Mouse (Mus musculus): ENCODE results near the gene Dap3. TPM values are rescaled to one million over a fixed set of nuclear protein-coding genes. Genes with fewer than 3 reads are reported as not detected.

Gene Dap3
- polyA plus RNA-seq, 1 experiment from 2014 or later = 147 TPM

- no peak for ATAC-seq
- peak overlapping the region; percentile 90 for H3K4me3 ChIP-seq (ENCODE audit: low read depth, low read length)
- peak overlapping the region; percentile 94 for H3K9ac ChIP-seq (ENCODE audit: low read length)
- DNase-seq (ENCODE audit: low spot score) = no peak
- peak overlapping the region; percentile 99 for H3K27ac ChIP-seq (ENCODE audit: low read depth, low read length)
- peak overlapping the region; percentile 57 for H3K4me2 ChIP-seq (ENCODE audit: low read length)
- H3K27me3 ChIP-seq (replicated peaks; ENCODE audit: control insufficient read depth, insufficient read depth, low read length) = no peaks in the 10 kb centered on the region
- WGBS = 2% methylated on average over 5 of the region's 5 CpGs
- H3K4me1 ChIP-seq (ENCODE audit: control insufficient read depth, insufficient read depth, low read length) = peaks cover 12% of the 10 kb centered on the region
- no peaks in the 10 kb centered on the region for H3K9me3 ChIP-seq (replicated peaks; ENCODE audit: control insufficient read depth, low read length)
- H3K36me3 ChIP-seq (ENCODE audit: control insufficient read depth, insufficient read depth, low read length) = no peaks in the 10 kb centered on the region
Measured at GRCm38 (mm10) chr3:88951327-88951800, 383 bp upstream of the Dap3 start.

- under 1% methylated on average over 62 of the region's 92 CpGs for WGBS
- peak; percentile 91 for ATAC-seq
Measured at GRCm38 (mm10) chr3:88949786-88950575, 1.0 kb downstream of the Dap3 start.

DNA sequence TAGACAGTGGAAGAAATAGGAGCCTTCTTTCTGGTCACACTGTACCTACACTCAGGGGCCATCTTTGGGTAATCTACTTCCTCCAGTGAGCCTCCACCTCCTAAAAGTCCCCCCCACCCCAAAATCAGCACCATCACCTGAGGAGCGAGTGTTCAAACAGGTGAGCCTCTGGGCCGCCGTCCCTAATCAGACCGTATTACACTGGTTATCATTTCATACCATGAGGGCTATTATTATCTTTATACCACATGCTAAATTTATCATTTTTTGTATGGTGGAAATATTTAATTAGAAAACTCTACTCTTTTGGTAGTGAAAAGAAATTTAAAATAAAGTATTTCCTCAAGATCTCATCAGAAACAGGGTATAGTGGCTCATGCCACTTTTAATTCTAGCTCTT, 6.9 kb downstream of the Dap3 start:
- DNase-seq (ENCODE audit: low spot score) (no peak), ATAC-seq (no peak)
- Histone ChIP-seq H3K4me2 (ENCODE audit: low read length) (no peak overlapping the region), H3K4me1 (ENCODE audit: control insufficient read depth, insufficient read depth, low read length) (peaks cover 9% of the 10 kb centered on the region; the same call in 1 of the 2 replicates), H3K4me3 (ENCODE audit: low read depth, low read length) (no peak overlapping the region), H3K36me3 (ENCODE audit: control insufficient read depth, insufficient read depth, low read length) (peaks cover 24% of the 10 kb centered on the region), H3K9me3 (replicated peaks; ENCODE audit: control insufficient read depth, low read length) (no peaks in the 10 kb centered on the region), H3K27me3 (replicated peaks; ENCODE audit: control insufficient read depth, insufficient read depth, low read length) (no peaks in the 10 kb centered on the region), H3K27ac (ENCODE audit: low read depth, low read length) (no peak overlapping the region), H3K9ac (ENCODE audit: low read length) (no peak overlapping the region)
- 96% methylated on average over 4 of the region's 4 CpGs for WGBS

More at GRCm38 (mm10) chr3:88949786-88950575, 1.0 kb downstream of the Dap3 start:
- Histone ChIP-seq H3K9me3 (replicated peaks; ENCODE audit: control insufficient read depth, low read length) (no peaks in the 10 kb centered on the region), H3K9ac (ENCODE audit: low read length) (peak overlapping the region; percentile 94), H3K36me3 (ENCODE audit: control insufficient read depth, insufficient read depth, low read length) (no peaks in the 10 kb centered on the region), H3K4me2 (ENCODE audit: low read length) (peak overlapping the region; percentile 57), H3K27me3 (replicated peaks; ENCODE audit: control insufficient read depth, insufficient read depth, low read length) (no peaks in the 10 kb centered on the region), H3K4me1 (ENCODE audit: control insufficient read depth, insufficient read depth, low read length) (peaks cover 12% of the 10 kb centered on the region), H3K27ac (ENCODE audit: low read depth, low read length) (peak overlapping the region; percentile 99), H3K4me3 (ENCODE audit: low read depth, low read length) (peak overlapping the region; percentile 90)
- peak; percentile 97 for DNase-seq (ENCODE audit: low spot score)

DNA sequence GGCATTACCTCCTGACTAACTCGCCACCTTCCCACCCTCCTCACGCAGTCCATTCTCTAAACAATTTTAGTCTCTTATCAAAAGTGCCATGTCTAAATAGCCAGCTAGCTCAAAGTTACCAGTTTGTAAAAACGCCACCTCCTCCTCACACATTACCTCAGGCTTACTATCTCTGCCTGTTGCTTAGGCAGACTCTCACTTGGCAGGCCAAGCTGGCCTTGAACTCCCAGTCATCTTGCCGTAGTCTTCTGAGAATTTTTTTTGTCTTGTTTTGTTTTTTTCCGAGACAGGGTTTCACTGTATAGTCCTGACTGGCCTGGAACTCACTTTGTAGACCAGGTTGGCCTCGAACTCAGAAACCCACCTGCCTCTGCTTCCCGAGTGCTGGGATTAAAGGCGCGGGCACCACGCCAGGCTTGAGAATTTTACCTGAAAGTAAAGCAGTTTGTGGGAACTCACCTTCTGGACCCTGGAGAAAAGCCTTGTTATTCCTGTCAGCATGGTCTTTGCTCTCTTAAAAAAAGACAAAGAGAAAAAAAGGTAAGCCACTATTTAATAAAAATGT, 8.6 kb downstream of the Dap3 start:
- 94% methylated on average over 10 of the region's 10 CpGs for WGBS

DNA sequence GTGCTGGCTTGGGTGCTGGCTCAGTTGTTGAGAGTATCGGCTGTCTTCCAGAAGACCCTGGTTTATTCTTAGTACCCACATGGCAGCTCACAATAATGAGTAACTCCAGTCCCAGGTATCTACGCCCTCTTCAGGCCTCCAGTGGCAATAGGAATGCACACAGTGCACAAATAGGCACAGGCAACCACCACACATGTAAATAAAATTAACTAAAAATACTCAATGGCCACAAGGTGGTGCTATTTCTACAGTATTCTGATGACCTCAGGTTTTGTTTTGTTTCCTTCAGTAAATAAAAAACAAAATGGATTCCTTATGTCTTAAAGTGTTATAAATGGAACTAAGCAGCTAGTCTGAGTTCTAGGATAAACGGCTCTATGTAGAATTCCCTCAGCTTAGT, 11.2 kb downstream of the Dap3 start:
- ATAC-seq (peak; percentile 62), DNase-seq (ENCODE audit: low spot score) (peak; percentile 90)
- Histone ChIP-seq H3K4me2 (ENCODE audit: low read length) (no peak overlapping the region), H3K9me3 (replicated peaks; ENCODE audit: control insufficient read depth, low read length) (no peaks in the 10 kb centered on the region), H3K36me3 (ENCODE audit: control insufficient read depth, insufficient read depth, low read length) (peaks cover 58% of the 10 kb centered on the region), H3K4me1 (ENCODE audit: control insufficient read depth, insufficient read depth, low read length) (no peaks in the 10 kb centered on the region), H3K9ac (ENCODE audit: low read length) (no peak overlapping the region), H3K27me3 (replicated peaks; ENCODE audit: control insufficient read depth, insufficient read depth, low read length) (no peaks in the 10 kb centered on the region), H3K27ac (ENCODE audit: low read depth, low read length) (no peak overlapping the region), H3K4me3 (ENCODE audit: low read depth, low read length) (no peak overlapping the region)
- WGBS = 70% methylated on average over 3 of the region's 3 CpGs

More for the DNA sequence above, 8.6 kb downstream of the Dap3 start:
- no peak overlapping the region for H3K9ac ChIP-seq (ENCODE audit: low read length)
- no peaks in the 10 kb centered on the region for H3K27me3 ChIP-seq (replicated peaks; ENCODE audit: control insufficient read depth, insufficient read depth, low read length)
- ATAC-seq (no peak), DNase-seq (ENCODE audit: low spot score) (no peak)
- H3K27ac ChIP-seq (ENCODE audit: low read depth, low read length) = no peak overlapping the region
- no peaks in the 10 kb centered on the region for H3K9me3 ChIP-seq (replicated peaks; ENCODE audit: control insufficient read depth, low read length)
- H3K4me3 ChIP-seq (ENCODE audit: low read depth, low read length) = no peak overlapping the region
- H3K4me1 ChIP-seq (ENCODE audit: control insufficient read depth, insufficient read depth, low read length) = no peaks in the 10 kb centered on the region
- no peak overlapping the region for H3K4me2 ChIP-seq (ENCODE audit: low read length)
- H3K36me3 ChIP-seq (ENCODE audit: control insufficient read depth, insufficient read depth, low read length) = peaks cover 37% of the 10 kb centered on the region

- Histone ChIP-seq H3K4me3 (ENCODE audit: low read depth, low read length) (no peak overlapping the region), H3K36me3 (ENCODE audit: control insufficient read depth, insufficient read depth, low read length) (peaks cover 65% of the 10 kb centered on the region), H3K27me3 (replicated peaks; ENCODE audit: control insufficient read depth, insufficient read depth, low read length) (no peaks in the 10 kb centered on the region), H3K9ac (ENCODE audit: low read length) (no peak overlapping the region), H3K4me2 (ENCODE audit: low read length) (no peak overlapping the region), H3K4me1 (ENCODE audit: control insufficient read depth, insufficient read depth, low read length) (no peaks in the 10 kb centered on the region), H3K9me3 (replicated peaks; ENCODE audit: control insufficient read depth, low read length) (no peaks in the 10 kb centered on the region), H3K27ac (ENCODE audit: low read depth, low read length) (no peak overlapping the region)
- no peak for ATAC-seq
- no peak for DNase-seq (ENCODE audit: low spot score)
- 94% methylated on average over 10 of the region's 10 CpGs for WGBS
Measured at GRCm38 (mm10) chr3:88939071-88939470, 11.9 kb downstream of the Dap3 start.

DNA sequence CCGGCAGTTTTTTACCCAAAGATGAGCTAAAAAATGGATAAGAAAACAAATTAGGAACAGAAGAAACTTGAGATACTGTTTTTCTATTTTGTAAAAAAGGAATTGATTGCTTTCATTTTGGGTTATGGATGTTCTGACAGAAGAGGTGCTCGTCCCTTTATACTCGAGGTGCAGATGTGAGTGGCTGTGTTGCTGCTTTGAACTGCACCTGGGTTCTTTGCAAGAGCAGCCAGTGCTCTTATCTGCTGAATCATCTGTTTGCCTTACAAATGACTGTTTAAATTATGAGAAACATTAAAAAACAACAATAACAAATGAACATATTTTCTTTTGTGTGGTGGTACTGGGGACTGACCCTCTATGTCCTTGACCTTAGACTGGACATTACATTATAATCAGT, 21.5 kb downstream of the Dap3 start:
- no peaks in the 10 kb centered on the region for H3K27me3 ChIP-seq (replicated peaks; ENCODE audit: control insufficient read depth, insufficient read depth, low read length)
- no peak for DNase-seq (ENCODE audit: low spot score)
- H3K9me3 ChIP-seq (replicated peaks; ENCODE audit: control insufficient read depth, low read length) = no peaks in the 10 kb centered on the region
- peaks cover 83% of the 10 kb centered on the region for H3K36me3 ChIP-seq (ENCODE audit: control insufficient read depth, insufficient read depth, low read length)
- H3K27ac ChIP-seq (ENCODE audit: low read depth, low read length) = no peak overlapping the region
- no peaks in the 10 kb centered on the region for H3K4me1 ChIP-seq (ENCODE audit: control insufficient read depth, insufficient read depth, low read length)
- 85% methylated on average over 3 of the region's 3 CpGs for WGBS
- no peak overlapping the region for H3K4me2 ChIP-seq (ENCODE audit: low read length)
- no peak overlapping the region for H3K4me3 ChIP-seq (ENCODE audit: low read depth, low read length)
- H3K9ac ChIP-seq (ENCODE audit: low read length) = no peak overlapping the region
- no peak for ATAC-seq

- WGBS = 92% methylated on average over 2 of the region's 2 CpGs
Measured at GRCm38 (mm10) chr3:88925651-88926050, 25.3 kb downstream of the Dap3 start.

More at GRCm38 (mm10) chr3:88925651-88926050, 25.3 kb downstream of the Dap3 start:
- Histone ChIP-seq H3K4me3 (ENCODE audit: low read depth, low read length) (no peak overlapping the region), H3K4me2 (ENCODE audit: low read length) (no peak overlapping the region), H3K9me3 (replicated peaks; ENCODE audit: control insufficient read depth, low read length) (no peaks in the 10 kb centered on the region), H3K36me3 (ENCODE audit: control insufficient read depth, insufficient read depth, low read length) (peaks cover 97% of the 10 kb centered on the region), H3K27me3 (replicated peaks; ENCODE audit: control insufficient read depth, insufficient read depth, low read length) (no peaks in the 10 kb centered on the region), H3K9ac (ENCODE audit: low read length) (no peak overlapping the region), H3K4me1 (ENCODE audit: control insufficient read depth, insufficient read depth, low read length) (no peaks in the 10 kb centered on the region), H3K27ac (ENCODE audit: low read depth, low read length) (no peak overlapping the region)
- no peak for ATAC-seq
- DNase-seq (ENCODE audit: low spot score) = no peak

Data from forebrain, embryonic 14.5 days (tissue).